Mouse (Mus musculus) intestine, postnatal 0 days (tissue): ENCODE results near the gene Gng10. TPM values are rescaled to one million over a fixed set of nuclear protein-coding genes. Genes with fewer than 3 reads are reported as not detected.

ENCODE experiments used
- ATAC-seq: fragments of 200-750 bp; cut with Nextera tagmentation; 2 replicates; pipeline ENCODE4 v1.8.0; 2017; ENCODE audit warnings: mild to moderate bottlenecking, moderate TSS enrichment, moderate library complexity
- H3K27ac ChIP-seq: fragments of 300-500 bp; sonication (generic); 2 replicates; pipeline ENCODE4 v1.5.1; 2014; ENCODE audit warnings: mild to moderate bottlenecking, low read depth, low read length, moderate library complexity
- H3K27me3 ChIP-seq: fragments of 300-500 bp; sonication (generic); replicated peaks from 2 replicates; pipeline ENCODE4 v1.6.1; 2014; ENCODE audit warnings: low read length, mixed read lengths; ENCODE audit not compliant: control insufficient read depth, insufficient read depth
- H3K36me3 ChIP-seq: fragments of 300-500 bp; sonication (generic); 2 replicates; pipeline ENCODE4 v1.6.1; 2014; ENCODE audit warnings: mild to moderate bottlenecking, moderate library complexity; ENCODE audit not compliant: control insufficient read depth, insufficient read depth
- H3K4me1 ChIP-seq: fragments of 300-500 bp; sonication (generic); replicated peaks from 2 replicates; pipeline ENCODE4 v1.6.1; 2014; ENCODE audit warnings: antibody characterized with exemption, low read length, mixed read lengths; ENCODE audit not compliant: control insufficient read depth, insufficient read depth
- H3K4me2 ChIP-seq: fragments of 300-500 bp; sonication (generic); replicated peaks from 2 replicates; pipeline ENCODE4 v1.6.1; 2014; ENCODE audit warnings: low read depth, mild to moderate bottlenecking, moderate library complexity
- H3K4me3 ChIP-seq: fragments of 300-500 bp; sonication (generic); 2 replicates; pipeline ENCODE4 v1.5.1; 2014; ENCODE audit warnings: low read depth, low read length
- H3K9ac ChIP-seq: fragments of 300-500 bp; sonication (generic); 2 replicates; pipeline ENCODE4 v1.6.1; 2014; ENCODE audit warnings: mild to moderate bottlenecking, low read depth, low read length
- H3K9me3 ChIP-seq: fragments of 300-500 bp; sonication (generic); 2 replicates; pipeline ENCODE4 v1.6.1; 2016; ENCODE audit warnings: mixed run types; ENCODE audit not compliant: control insufficient read depth
- CTCF ChIP-seq: sonication (generic); IDR thresholded peaks from 2 replicates; pipeline ENCODE4 v1.5.1; 2016; ENCODE audit warnings: low read depth, mild to moderate bottlenecking, control low read depth, antibody characterized with exemption, moderate library complexity
- WGBS: fragments of 180-500 bp; shearing (Covaris S2); extraction: QIAGEN DNeasy Blood & Tissue Kit; methylation state at CpG from one replicate; pipeline ENCODE4 v1.1.7; 2014; 5-methylcytosine and 5-hydroxymethylcytosine counted together
- polyA plus RNA-seq: library from polyadenylated mRNA; unstranded; fragments of >200 nt; fragmentation: Nextera tagmentation; extraction: Ambion mirVana; gene quantifications from 2 replicates; pipeline ENCODE4 v1.2.1, GENCODE M21; 2015

Gng10 gene
- polyA plus RNA-seq, 1 experiment from 2014 or later = 56.0 TPM

DNA sequence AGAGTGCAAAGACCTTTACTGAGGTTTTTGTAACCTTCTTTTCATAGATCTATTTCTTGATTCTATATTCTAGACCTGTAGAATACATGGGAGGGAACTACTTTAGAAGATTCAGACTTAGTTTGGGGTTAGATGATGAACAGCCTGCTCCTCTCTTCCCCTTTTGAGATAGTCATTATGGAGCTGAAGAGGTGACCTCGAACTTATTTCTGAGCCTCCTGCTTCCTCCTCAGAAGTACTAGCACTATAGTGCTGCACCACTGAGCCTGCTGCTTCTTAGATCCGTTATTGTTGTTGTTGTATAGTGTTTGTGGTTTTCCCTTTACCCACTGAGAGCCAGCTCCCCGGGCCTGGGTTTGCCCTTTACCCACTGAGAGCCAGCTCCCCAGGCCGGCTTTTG lies 25.2 kb upstream of the Gng10 start:
- ATAC-seq = no peak
- no peaks in the 10 kb centered on the region for H3K9me3 ChIP-seq
- H3K4me1 ChIP-seq = peaks cover 7% of the 10 kb centered on the region
- H3K4me2 ChIP-seq = no peak overlapping the region
- no peak overlapping the region for H3K9ac ChIP-seq
- WGBS = 83% methylated on average over 4 of the region's 4 CpGs
- no peak overlapping the region for H3K4me3 ChIP-seq
- no peaks in the 10 kb centered on the region for H3K27me3 ChIP-seq
- no peaks in the 10 kb centered on the region for H3K36me3 ChIP-seq
- no peak overlapping the region for H3K27ac ChIP-seq
- TF ChIP-seq CTCF = no peak

GRCm38 (mm10) chr4:59011446-59011845 lies 23.4 kb upstream of the Gng10 start:
- Histone ChIP-seq H3K9me3 (no peaks in the 10 kb centered on the region), H3K36me3 (no peaks in the 10 kb centered on the region), H3K27ac (no peak overlapping the region), H3K27me3 (no peaks in the 10 kb centered on the region), H3K4me1 (peaks cover 7% of the 10 kb centered on the region), H3K4me2 (no peak overlapping the region), H3K9ac (no peak overlapping the region), H3K4me3 (no peak overlapping the region)
- WGBS = 69% methylated on average over 3 of the region's 3 CpGs
- TF ChIP-seq CTCF = no peak
- ATAC-seq = no peak

GRCm38 (mm10) chr4:59015181-59015580 lies 19.7 kb upstream of the Gng10 start:
- Histone ChIP-seq H3K36me3 (peaks cover 16% of the 10 kb centered on the region), H3K4me3 (no peak overlapping the region), H3K4me2 (no peak overlapping the region), H3K27ac (no peak overlapping the region), H3K27me3 (no peaks in the 10 kb centered on the region), H3K4me1 (no peaks in the 10 kb centered on the region), H3K9me3 (no peaks in the 10 kb centered on the region), H3K9ac (no peak overlapping the region)
- no peak for TF ChIP-seq CTCF
- 91% methylated on average over 3 of the region's 3 CpGs for WGBS
- no peak for ATAC-seq

GRCm38 (mm10) chr4:59016922-59017321 lies 18.0 kb upstream of the Gng10 start:
- no peaks in the 10 kb centered on the region for H3K4me1 ChIP-seq
- no peak overlapping the region for H3K4me2 ChIP-seq
- H3K27ac ChIP-seq = no peak overlapping the region
- TF ChIP-seq CTCF = no peak
- ATAC-seq = no peak
- 57% methylated on average over 2 of the region's 2 CpGs for WGBS
- no peak overlapping the region for H3K4me3 ChIP-seq
- H3K27me3 ChIP-seq = no peaks in the 10 kb centered on the region
- H3K9me3 ChIP-seq = no peaks in the 10 kb centered on the region
- peaks cover 27% of the 10 kb centered on the region for H3K36me3 ChIP-seq
- H3K9ac ChIP-seq = no peak overlapping the region

DNA sequence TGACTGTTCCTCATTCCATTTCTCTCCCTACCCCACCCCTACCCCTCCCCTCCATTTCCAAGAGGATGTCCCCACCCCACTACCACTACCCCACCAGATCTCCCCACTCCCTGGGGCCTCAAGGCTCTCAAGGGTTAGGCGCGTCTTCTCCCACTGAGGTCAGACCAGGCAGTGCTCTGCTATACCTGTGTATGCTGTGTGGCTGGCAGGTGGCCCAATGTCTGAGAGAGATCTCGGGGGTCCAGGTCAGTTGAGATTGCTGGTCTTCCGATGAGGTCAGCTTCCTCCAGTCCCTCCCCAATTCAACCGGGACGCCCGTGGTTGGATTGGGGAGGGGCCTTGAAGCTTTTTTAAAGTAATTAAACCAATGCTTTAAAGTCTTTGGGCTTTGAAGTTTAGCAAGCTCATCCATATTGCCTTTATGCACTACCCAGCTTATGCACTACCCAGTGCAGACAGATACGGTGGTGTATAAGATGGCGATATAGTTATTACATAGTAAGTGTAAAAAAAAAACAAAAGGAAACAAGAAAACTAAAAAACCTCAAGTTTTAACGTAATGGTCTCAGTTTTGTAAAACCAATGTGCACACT lies 467 bp upstream of the Gng10 start:
- ATAC-seq = no peak
- H3K4me3 ChIP-seq = peak overlapping the region; percentile 63
- no peaks in the 10 kb centered on the region for H3K9me3 ChIP-seq
- H3K9ac ChIP-seq = no peak overlapping the region
- peak overlapping the region; percentile 72 for H3K4me2 ChIP-seq
- H3K36me3 ChIP-seq = no peaks in the 10 kb centered on the region
- H3K27ac ChIP-seq = no peak overlapping the region
- no peaks in the 10 kb centered on the region for H3K4me1 ChIP-seq
- no peak for TF ChIP-seq CTCF
- 79% methylated on average over 10 of the region's 10 CpGs for WGBS
- H3K27me3 ChIP-seq = no peaks in the 10 kb centered on the region

DNA sequence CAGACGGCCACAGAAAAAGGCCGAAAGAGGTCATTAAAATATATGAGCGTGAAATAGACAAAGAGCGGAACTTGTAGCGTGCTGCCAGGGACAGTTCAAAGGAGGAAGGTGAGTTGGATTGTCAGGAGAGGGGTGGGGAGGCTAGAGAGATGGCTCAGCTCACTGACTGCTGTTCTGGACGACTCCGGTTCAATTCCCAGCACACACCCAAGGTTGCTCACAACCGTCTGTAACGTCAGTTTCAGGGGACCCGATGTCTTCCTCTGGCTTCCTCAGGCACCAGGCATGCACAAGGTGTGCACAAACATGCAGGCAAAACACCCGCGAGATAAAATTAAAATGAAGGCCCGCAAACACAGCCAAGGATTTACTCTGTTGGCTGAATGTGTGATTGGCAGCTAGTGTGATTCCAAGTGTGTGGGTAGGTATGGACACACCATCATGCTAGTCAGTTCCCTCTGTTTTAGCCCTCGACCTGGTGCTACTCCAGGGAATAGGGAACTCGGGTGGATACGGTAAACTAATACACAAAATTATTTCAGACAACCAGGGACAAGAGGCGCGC lies 980 bp downstream of the Gng10 start:
- WGBS = 72% methylated on average over 18 of the region's 18 CpGs
- Histone ChIP-seq H3K27me3 (no peaks in the 10 kb centered on the region), H3K4me2 (peak overlapping the region; percentile 72), H3K4me3 (peak overlapping the region; percentile 63), H3K27ac (0 out of 2 replicates have a peak overlapping the region, but pooled peaks have one; percentile 64), H3K4me1 (no peaks in the 10 kb centered on the region), H3K36me3 (no peaks in the 10 kb centered on the region), H3K9ac (0 out of 2 replicates have a peak overlapping the region, but pooled peaks have one; percentile 47), H3K9me3 (no peaks in the 10 kb centered on the region)
- ATAC-seq = no peak
- TF ChIP-seq CTCF = no peak
